Mouse (Mus musculus) cerebellum, adult 2 months (tissue): ENCODE results near the gene Rps6kl1. TPM values are rescaled to one million over a fixed set of nuclear protein-coding genes. Genes with fewer than 3 reads are reported as not detected.
"Not testable (repeated sequence)": the region's sequence is repeated elsewhere in the genome, so short reads cannot be mapped to it uniquely, and the experiment has no call there.

Experiments
- DNase-seq, 2 experiments: peaks; one replicate each; pipeline ENCODE4 v3.0.0; 2021
- H3K27ac ChIP-seq: fragments of 200-500 bp; 2 replicates; pipeline ENCODE4 v1.5.1; 2012; ENCODE audit warnings: low read length, control low read depth, inconsistent platforms; ENCODE audit not compliant: insufficient read depth
- H3K27me3 ChIP-seq: fragments of 200-500 bp; 2 replicates; pipeline ENCODE4 v1.6.1; 2012; ENCODE audit warnings: inconsistent platforms, mild to moderate bottlenecking, low read length, moderate library complexity; ENCODE audit not compliant: control insufficient read depth, insufficient read depth
- H3K4me1 ChIP-seq: fragments of 200-500 bp; 2 replicates; pipeline ENCODE4 v1.6.1; 2011; ENCODE audit warnings: low read length; ENCODE audit not compliant: control insufficient read depth, insufficient read depth
- H3K4me3 ChIP-seq: fragments of 200-500 bp; replicated peaks from 2 replicates; pipeline ENCODE3; 2011; ENCODE audit warnings: mild to moderate bottlenecking, low read depth, low read length, control low read depth; ENCODE audit not compliant: insufficient read depth
- CTCF ChIP-seq: fragments of 200-500 bp; IDR thresholded peaks from 2 replicates; pipeline ENCODE4 v1.5.1; 2011; ENCODE audit warnings: low read depth, mild to moderate bottlenecking, control low read depth, low read length, moderate library complexity, borderline replicate concordance; ENCODE audit not compliant: insufficient read depth
- POLR2A ChIP-seq: fragments of 200-500 bp; IDR thresholded peaks from 2 replicates; pipeline ENCODE4 v1.6.1; 2011; ENCODE audit warnings: low read length, control low read depth, borderline replicate concordance; ENCODE audit not compliant: insufficient read depth
- WGBS: fragments of 180-500 bp; shearing (Covaris S2); methylation state at CpG from one replicate; pipeline ENCODE4 v1.1.7; 2018; 5-methylcytosine and 5-hydroxymethylcytosine counted together
- polyA plus RNA-seq: library from polyadenylated mRNA; depleted of rRNA; stranded (reverse); fragments of >200 nt; gene quantifications from 2 replicates; pipeline ENCODE4 v1.2.3, GENCODE M21; 2012

Rps6kl1 gene
- polyA plus RNA-seq, 1 experiment: 35.2 TPM

DNA sequence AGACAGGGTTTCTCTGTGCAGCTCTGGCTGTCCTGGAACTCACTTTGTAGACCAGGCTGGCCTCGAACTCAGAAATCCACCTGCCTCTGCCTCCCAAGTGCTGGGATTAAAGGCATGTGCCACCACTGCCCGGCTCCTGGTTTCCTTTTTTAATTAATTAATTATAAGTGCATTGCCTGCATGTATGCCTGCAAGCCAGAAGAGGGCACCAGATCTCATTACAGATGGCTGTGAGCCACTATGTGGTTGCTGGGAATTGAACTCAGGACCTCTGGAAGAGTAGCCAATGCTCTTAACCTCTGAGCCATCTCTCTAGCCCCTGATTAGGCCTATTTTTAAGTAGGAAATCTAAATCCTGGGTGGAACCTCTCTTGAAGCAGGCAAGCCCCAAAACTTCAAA lies 6.8 kb downstream of the Rps6kl1 start:
- not testable (repeated sequence) for H3K4me1 ChIP-seq, DNase-seq
- WGBS: 55% methylated on average over 2 of the region's 2 CpGs

DNA sequence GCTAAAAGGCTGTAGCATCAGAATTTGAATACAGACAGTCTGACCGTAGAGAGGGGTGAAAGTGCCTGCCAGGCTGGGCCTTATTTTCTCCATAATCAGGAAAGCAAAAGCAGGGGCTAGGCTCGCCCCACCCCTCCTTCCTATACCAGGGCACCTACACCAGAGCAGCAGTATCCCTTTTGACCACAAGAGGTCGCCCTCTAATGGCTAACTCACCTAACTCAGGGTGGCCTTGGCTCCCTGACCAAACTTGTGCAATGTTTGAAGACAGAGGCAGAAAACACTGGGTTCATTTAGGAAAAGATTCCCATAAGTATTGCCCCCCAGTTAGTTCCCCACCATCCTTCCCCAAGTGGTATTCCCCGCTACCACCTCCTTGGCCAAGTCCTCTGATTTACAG lies 8.3 kb downstream of the Rps6kl1 start:
- Histone ChIP-seq H3K4me3 (no peak overlapping the region), H3K27ac (no peak overlapping the region), H3K27me3 (no peaks in the 10 kb centered on the region), H3K4me1 (no peaks in the 10 kb centered on the region)
- peak; percentile 93 for TF ChIP-seq CTCF
- no peak for TF ChIP-seq POLR2A
- WGBS: 19% methylated on average over 4 of the region's 4 CpGs
- DNase-seq: peak; percentile 74 to 81

More for the DNA sequence above, 6.8 kb downstream of the Rps6kl1 start:
- not testable (repeated sequence) for H3K27me3 ChIP-seq, H3K4me3 ChIP-seq, H3K27ac ChIP-seq
- TF ChIP-seq CTCF: peak; percentile 8; the same call in 1 of the 2 replicates

DNA sequence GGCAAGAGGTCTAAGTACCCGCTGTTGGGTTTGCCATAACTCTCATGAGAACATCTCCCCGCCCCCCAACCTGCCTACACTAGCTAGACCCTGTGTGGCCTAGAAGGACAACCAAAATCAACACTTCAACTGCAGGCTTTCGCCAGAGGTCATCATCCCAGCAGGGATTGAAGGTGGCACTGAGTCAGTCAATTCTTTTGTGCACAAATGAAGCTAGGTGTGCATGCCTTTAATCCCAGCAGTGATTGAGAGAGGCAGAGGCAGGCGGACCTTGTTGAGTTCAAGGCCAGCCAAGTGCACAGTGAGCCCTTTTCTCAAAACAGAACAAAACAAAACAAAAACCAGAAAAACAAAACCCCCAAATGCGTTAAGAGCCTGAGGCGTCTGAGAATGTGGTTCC lies 10.0 kb downstream of the Rps6kl1 start:
- no peak overlapping the region for H3K27ac ChIP-seq
- 89% methylated on average over 6 of the region's 6 CpGs for WGBS
- no peaks in the 10 kb centered on the region for H3K27me3 ChIP-seq
- H3K4me3 ChIP-seq: no peak overlapping the region
- no peak for TF ChIP-seq POLR2A
- TF ChIP-seq CTCF: no peak
- DNase-seq: no peak
- peaks cover 7% of the 10 kb centered on the region for H3K4me1 ChIP-seq

DNA sequence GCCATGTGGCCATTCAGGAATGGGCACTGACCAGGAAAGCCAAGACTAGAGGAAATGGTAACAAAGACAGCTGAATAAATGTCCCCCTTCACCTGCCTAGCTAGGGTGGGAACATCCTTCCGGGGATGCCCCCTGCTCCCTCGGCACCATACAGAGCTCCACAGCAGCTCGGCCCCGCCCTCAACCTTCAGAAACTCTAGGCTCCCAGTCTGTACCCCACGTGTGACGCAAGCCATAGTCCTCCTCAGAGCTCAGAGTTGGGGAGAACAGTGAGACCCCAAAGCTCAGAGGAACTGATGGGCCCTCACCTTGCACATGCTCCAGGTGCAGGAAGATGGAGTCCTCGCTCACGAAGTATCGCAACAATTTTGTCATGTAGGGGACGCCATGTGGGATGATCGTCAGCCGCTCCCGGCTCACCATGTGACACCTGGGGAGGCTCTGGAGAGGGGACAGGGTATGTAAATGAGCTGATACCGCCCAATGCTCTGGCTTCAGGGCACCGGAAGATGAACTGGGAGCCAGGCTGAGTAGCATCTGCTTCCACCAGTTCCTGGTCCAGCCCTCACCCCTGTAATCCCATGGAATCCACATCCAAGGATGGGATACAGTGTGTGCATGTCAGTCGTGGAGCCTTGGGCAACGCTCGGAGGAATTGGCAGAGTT lies 10.9 kb downstream of the Rps6kl1 start:
- H3K27ac ChIP-seq: no peak overlapping the region
- peaks cover 8% of the 10 kb centered on the region for H3K4me1 ChIP-seq
- WGBS: 47% methylated on average over 18 of the region's 18 CpGs
- no peaks in the 10 kb centered on the region for H3K27me3 ChIP-seq
- DNase-seq: no peak
- no peak for TF ChIP-seq CTCF
- no peak for TF ChIP-seq POLR2A
- H3K4me3 ChIP-seq: no peak overlapping the region

DNA sequence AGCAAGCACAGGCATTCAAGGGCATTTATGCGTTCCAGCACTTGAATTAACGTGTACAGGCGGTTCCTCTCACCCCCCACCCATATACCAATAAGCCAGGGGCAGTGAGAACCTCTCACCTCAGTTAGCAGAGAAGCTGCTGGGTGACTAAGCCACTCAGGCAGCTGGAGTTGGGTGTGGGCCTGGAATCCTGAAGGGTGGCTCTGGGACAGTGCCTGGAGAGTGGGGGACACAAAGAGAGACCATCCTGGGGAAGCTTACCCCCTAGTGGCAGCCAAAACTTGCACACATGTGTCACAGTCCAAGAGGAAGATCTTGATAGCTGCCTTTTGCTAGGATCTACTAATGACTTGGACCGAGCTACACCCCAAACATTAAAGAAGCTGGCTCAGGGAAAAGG lies 14.4 kb downstream of the Rps6kl1 start:
- no peak overlapping the region for H3K4me3 ChIP-seq
- peaks cover 8% of the 10 kb centered on the region for H3K4me1 ChIP-seq
- 66% methylated on average over 4 of the region's 4 CpGs for WGBS
- no peak overlapping the region for H3K27ac ChIP-seq
- H3K27me3 ChIP-seq: no peaks in the 10 kb centered on the region
- DNase-seq: no peak
- TF ChIP-seq CTCF: no peak
- TF ChIP-seq POLR2A: no peak

DNA sequence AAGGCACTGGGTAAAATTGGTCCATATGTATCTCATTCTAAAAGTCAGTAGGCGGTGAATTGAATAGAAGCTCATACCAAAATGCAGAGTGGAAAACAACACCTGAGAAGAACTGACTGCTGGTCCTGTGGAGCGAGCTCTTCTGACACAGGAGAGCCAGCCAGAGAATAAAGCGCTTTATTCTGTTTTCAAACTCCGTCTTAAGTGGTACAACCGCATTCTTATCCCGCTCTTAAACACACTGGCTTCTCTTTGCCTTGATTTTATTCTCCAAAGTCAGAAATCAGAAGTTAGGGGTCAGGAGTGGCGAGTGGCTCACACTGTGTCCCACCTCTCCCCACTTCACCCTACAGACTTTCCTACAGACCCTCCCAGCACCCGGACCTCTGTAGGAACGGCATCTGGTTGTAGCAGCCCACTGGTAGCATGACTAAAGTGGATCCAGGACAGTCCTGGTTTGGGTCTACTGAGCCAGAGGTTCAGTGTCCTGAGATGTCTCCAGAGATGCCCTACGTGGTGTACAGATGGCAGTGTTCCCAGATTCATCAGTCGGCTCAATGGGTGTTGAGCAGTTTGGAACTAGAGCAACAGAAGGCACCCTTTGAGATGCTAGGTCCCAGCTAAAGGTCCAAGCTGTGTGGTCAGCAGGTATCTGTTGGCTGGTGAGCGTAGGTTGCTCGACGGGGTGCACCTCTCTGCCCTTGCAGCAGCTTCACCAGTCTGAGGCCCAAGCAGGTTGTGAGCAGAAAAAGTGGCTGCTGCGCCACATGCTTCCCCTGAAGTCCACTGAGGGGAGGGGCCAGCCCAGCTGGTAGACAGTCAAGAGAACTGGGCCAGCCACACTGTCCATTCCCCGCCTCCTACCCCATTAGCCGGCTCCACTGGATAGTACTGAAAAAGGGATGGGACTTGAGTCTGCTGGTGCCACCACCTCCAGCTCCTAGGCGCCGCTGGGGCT lies 15.3 kb downstream of the Rps6kl1 start:
- H3K4me1 ChIP-seq: peaks cover 8% of the 10 kb centered on the region
- 43% methylated on average over 19 of the region's 19 CpGs for WGBS
- no peaks in the 10 kb centered on the region for H3K27me3 ChIP-seq
- H3K4me3 ChIP-seq: no peak overlapping the region
- DNase-seq: peak in 1 of 2 experiments; percentile 39
- TF ChIP-seq CTCF (no peak), POLR2A (no peak)
- no peak overlapping the region for H3K27ac ChIP-seq

DNA sequence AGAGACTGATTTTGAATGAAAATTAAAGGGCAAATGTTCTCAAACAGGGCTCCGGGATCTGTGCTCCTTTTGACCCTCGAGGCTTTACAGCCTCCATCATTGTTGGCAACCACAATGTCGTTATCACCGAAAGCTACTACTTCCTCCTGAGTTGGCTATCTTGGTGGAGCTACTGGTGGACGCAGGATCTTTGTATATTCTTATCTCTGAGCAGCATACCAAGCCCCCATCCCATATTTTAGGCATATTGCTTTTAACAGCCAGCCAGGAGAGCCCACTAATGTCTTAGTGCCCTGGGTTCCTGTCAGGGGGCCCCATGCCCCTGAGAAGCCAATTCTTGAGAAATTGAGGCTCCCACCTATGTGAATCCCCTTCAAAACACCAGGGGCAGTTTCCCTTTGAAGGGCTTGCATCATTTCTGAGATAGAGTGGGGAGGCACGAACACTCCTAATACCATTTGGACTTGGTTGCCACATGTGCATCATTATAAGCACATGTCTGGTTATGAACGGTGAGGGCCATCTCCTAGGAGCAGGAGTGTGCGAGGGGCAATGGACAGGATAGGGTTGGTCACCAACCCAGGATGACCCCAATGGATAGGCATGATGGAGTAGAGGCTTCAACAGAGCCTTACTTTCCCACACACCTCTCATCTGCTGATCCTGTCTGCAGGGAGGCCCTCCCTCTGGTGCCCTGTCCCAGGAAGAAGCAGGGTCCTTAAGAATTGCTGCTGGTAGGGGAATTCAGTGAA lies 16.8 kb downstream of the Rps6kl1 start:
- Histone ChIP-seq H3K4me3 (no peak overlapping the region), H3K27me3 (no peaks in the 10 kb centered on the region), H3K4me1 (peaks cover 8% of the 10 kb centered on the region), H3K27ac (no peak overlapping the region)
- DNase-seq: no peak
- 86% methylated on average over 8 of the region's 8 CpGs for WGBS
- TF ChIP-seq POLR2A (no peak), CTCF (no peak)

DNA sequence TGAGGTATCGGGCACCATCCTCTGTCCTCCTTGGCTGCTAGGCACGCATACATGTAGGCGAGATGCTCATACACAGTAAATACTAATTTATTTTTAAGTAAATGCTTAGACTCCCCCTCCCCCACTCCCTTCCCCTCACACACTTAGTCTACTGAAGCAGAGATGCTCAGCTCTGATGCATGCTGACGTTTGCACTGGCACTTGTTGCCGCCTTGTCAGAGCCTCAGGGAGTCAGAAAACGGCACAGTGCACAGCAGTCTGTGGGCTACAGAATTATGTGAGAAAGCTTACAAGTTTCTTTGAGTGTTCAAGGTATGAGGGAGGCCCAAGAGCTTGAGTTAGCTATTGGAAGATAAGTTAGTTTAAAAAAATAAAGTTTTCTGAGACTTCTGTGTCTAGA lies 19.7 kb downstream of the Rps6kl1 start:
- 76% methylated on average over 6 of the region's 6 CpGs for WGBS
- no peak overlapping the region for H3K4me3 ChIP-seq

More for the DNA sequence above, 19.7 kb downstream of the Rps6kl1 start:
- TF ChIP-seq POLR2A: no peak
- TF ChIP-seq CTCF: no peak
- Histone ChIP-seq H3K27ac (no peak overlapping the region), H3K4me1 (peaks cover 4% of the 10 kb centered on the region), H3K27me3 (no peaks in the 10 kb centered on the region)
- no peak for DNase-seq
